Mouse (Mus musculus) myocyte (in vitro differentiated cells): ENCODE measurements around the gene Ttyh1.

ENCODE experiments used
- CEBPB ChIP-seq: IDR thresholded peaks from 2 replicates; pipeline ENCODE4 v1.6.1; 2011; ENCODE audit warnings: mild to moderate bottlenecking, moderate library complexity; ENCODE audit not compliant: poor library complexity, insufficient read depth, severe bottlenecking
- E2F4 ChIP-seq: IDR thresholded peaks from one replicate; pipeline ENCODE4 v1.6.1; 2011; ENCODE audit warnings: mild to moderate bottlenecking, control low read depth, moderate library complexity; ENCODE audit not compliant: insufficient read depth
- MAX ChIP-seq: IDR thresholded peaks from one replicate; pipeline ENCODE4 v1.6.1; 2011; ENCODE audit warnings: low read depth, mild to moderate bottlenecking, control low read depth
- MYOD1 ChIP-seq, 3 experiments: IDR thresholded peaks; one replicate each; pipeline ENCODE4 v1.6.1; 2011; ENCODE audit warnings: control low read depth in 2 of 3, low read depth in 2 of 3, mild to moderate bottlenecking in 2 of 3, moderate library complexity in 1 of 3; ENCODE audit not compliant: insufficient read length in 2 of 3, control insufficient read depth in 1 of 3
- MYOG ChIP-seq, 3 experiments: IDR thresholded peaks; one replicate each; pipeline ENCODE4 v1.6.1; 2011; ENCODE audit warnings: control low read depth in 2 of 3, low read depth in 2 of 3, mild to moderate bottlenecking in 2 of 3; ENCODE audit not compliant: insufficient read length in 2 of 3, control insufficient read depth in 1 of 3, insufficient read depth in 1 of 3
- POLR2A ChIP-seq: IDR thresholded peaks from one replicate; pipeline ENCODE4 v1.6.1; 2011; ENCODE audit warnings: low read depth, mild to moderate bottlenecking, control low read depth, moderate library complexity; ENCODE audit not compliant: insufficient read length
- POLR2AphosphoS2 ChIP-seq: IDR thresholded peaks from one replicate; pipeline ENCODE4 v1.6.1; 2011; ENCODE audit warnings: low read depth, control low read depth; ENCODE audit not compliant: insufficient read length
- REST ChIP-seq: IDR thresholded peaks from one replicate; pipeline ENCODE4 v1.6.1; 2011; ENCODE audit warnings: mild to moderate bottlenecking, control low read depth, moderate library complexity; ENCODE audit not compliant: insufficient read depth, insufficient read length
- SRF ChIP-seq: IDR thresholded peaks from one replicate; pipeline ENCODE4 v1.6.1; 2011; ENCODE audit warnings: low read depth; ENCODE audit not compliant: control insufficient read depth, insufficient read length
- TCF12 ChIP-seq: IDR thresholded peaks from one replicate; pipeline ENCODE4 v1.6.1; 2011; ENCODE audit warnings: mild to moderate bottlenecking, control low read depth; ENCODE audit not compliant: poor library complexity, insufficient read depth, severe bottlenecking
- TCF3 ChIP-seq: IDR thresholded peaks from one replicate; pipeline ENCODE4 v1.6.1; 2011; ENCODE audit warnings: low read depth, control low read depth; ENCODE audit not compliant: insufficient read length
- USF1 ChIP-seq: IDR thresholded peaks from one replicate; pipeline ENCODE4 v1.6.1; 2011; ENCODE audit warnings: low read depth, mild to moderate bottlenecking, control low read depth, moderate library complexity

- no peak for TF ChIP-seq MAX
- TF ChIP-seq POLR2A = no peak
- peak; percentile 73 for TF ChIP-seq POLR2AphosphoS2
- TF ChIP-seq USF1 = no peak
- no peak for TF ChIP-seq CEBPB
- TF ChIP-seq TCF12 = no peak
- TF ChIP-seq E2F4 = no peak
- no peak for TF ChIP-seq TCF3
- TF ChIP-seq REST = no peak
- TF ChIP-seq MYOD1 (IDR thresholded peaks at IDR 0.05; ENCODE audit: control insufficient read depth in 1 of 3, insufficient read length in 2 of 3, low read depth in 2 of 3) = no peak
- TF ChIP-seq MYOG (IDR thresholded peaks at IDR 0.05; ENCODE audit: control insufficient read depth in 1 of 3, insufficient read depth in 1 of 3, insufficient read length in 2 of 3, low read depth in 2 of 3) = no peak
- no peak for TF ChIP-seq SRF
Measured at GRCm38 (mm10) chr7:4148341-4149208, 29.4 kb downstream of the Ttyh1 start.
